Mouse (Mus musculus) retina, postnatal 7 days (tissue): ENCODE measurements around the gene Rbm25.

ENCODE experiments used
- DNase-seq: peaks from one replicate; pipeline ENCODE4 v3.0.0-alpha.2; 2012; ENCODE audit warnings: low read depth, low spot score

Gene Rbm25

GRCm38 (mm10) chr12:83726510-83727308 lies 95.7 kb downstream of the Rbm25 start:
- DNase-seq: no peak

DNA sequence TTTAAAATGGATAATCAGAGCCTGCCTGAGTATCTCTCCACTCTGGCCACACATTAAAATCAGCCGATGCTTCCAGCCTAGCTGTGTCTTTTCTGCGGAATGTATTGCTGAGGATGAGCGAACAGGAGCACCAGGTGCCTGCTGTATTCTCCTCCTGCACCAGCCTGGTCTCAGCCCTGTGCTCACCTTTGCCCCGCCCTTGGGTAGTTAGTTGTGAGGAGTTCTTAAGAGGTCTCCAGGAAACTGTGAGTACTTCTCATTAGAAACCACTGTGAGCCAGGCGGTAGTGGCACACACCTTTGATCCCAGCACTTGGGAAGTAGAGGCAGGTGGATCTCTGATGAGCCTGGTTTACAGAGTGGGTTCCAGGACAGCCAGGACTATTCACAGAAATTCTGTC lies 101.2 kb downstream of the Rbm25 start:
- DNase-seq: no peak
